Mouse (Mus musculus) liver, embryonic 13.5 days (tissue): ENCODE data around the gene Fstl5. TPM values are rescaled to one million over a fixed set of nuclear protein-coding genes. Genes with fewer than 3 reads are reported as not detected.
"Not testable (repeated sequence)": the region's sequence is repeated elsewhere in the genome, so short reads cannot be mapped to it uniquely, and the experiment has no call there.

ENCODE experiments used
- ATAC-seq: fragments of 200-750 bp; cut with Nextera tagmentation; 2 replicates; pipeline ENCODE4 v1.8.0; 2017; ENCODE audit warnings: low read depth, mild to moderate bottlenecking, moderate number of reproducible peaks, moderate library complexity
- DNase-seq: peaks from one replicate; pipeline ENCODE4 v3.0.0; 2022
- H3K27ac ChIP-seq: fragments of 300-500 bp; sonication (generic); 2 replicates; pipeline ENCODE4 v1.5.1; 2015; ENCODE audit warnings: moderate library complexity, mild to moderate bottlenecking, inconsistent platforms
- H3K27me3 ChIP-seq: fragments of 300-500 bp; sonication (generic); 2 replicates; pipeline ENCODE4 v1.6.1; 2015; ENCODE audit warnings: mild to moderate bottlenecking, inconsistent platforms
- H3K36me3 ChIP-seq: fragments of 300-500 bp; sonication (generic); 2 replicates; pipeline ENCODE4 v1.6.1; 2015; ENCODE audit warnings: mild to moderate bottlenecking, inconsistent platforms
- H3K4me1 ChIP-seq: fragments of 300-500 bp; sonication (generic); replicated peaks from 2 replicates; pipeline ENCODE4 v1.6.1; 2015; ENCODE audit warnings: inconsistent platforms
- H3K4me2 ChIP-seq: fragments of 300-500 bp; sonication (generic); 2 replicates; pipeline ENCODE4 v1.6.1; 2015; ENCODE audit warnings: inconsistent platforms, mild to moderate bottlenecking, moderate library complexity
- H3K4me3 ChIP-seq: fragments of 300-500 bp; sonication (generic); replicated peaks from 2 replicates; pipeline ENCODE4 v1.5.1; 2015; ENCODE audit warnings: mild to moderate bottlenecking, inconsistent platforms
- H3K9ac ChIP-seq: fragments of 300-500 bp; sonication (generic); 2 replicates; pipeline ENCODE4 v1.6.1; 2015; ENCODE audit warnings: mild to moderate bottlenecking, inconsistent platforms
- H3K9me3 ChIP-seq: fragments of 300-500 bp; sonication (generic); replicated peaks from 2 replicates; pipeline ENCODE4 v1.6.1; 2016; ENCODE audit warnings: inconsistent platforms
- WGBS: fragments of 180-500 bp; shearing (Covaris S2); methylation state at CpG from one replicate; pipeline ENCODE4 v1.1.7; 2015; ENCODE audit not compliant: insufficient replicate concordance; 5-methylcytosine and 5-hydroxymethylcytosine counted together
- polyA plus RNA-seq: library from polyadenylated mRNA; unstranded; fragments of >200 nt; fragmentation: Nextera tagmentation; extraction: Ambion mirVana; gene quantifications from 2 replicates; pipeline ENCODE4 v1.2.1, GENCODE M21; 2015

The Fstl5 gene
- polyA plus RNA-seq, 1 experiment from 2014 or later, result 0.02 TPM

DNA sequence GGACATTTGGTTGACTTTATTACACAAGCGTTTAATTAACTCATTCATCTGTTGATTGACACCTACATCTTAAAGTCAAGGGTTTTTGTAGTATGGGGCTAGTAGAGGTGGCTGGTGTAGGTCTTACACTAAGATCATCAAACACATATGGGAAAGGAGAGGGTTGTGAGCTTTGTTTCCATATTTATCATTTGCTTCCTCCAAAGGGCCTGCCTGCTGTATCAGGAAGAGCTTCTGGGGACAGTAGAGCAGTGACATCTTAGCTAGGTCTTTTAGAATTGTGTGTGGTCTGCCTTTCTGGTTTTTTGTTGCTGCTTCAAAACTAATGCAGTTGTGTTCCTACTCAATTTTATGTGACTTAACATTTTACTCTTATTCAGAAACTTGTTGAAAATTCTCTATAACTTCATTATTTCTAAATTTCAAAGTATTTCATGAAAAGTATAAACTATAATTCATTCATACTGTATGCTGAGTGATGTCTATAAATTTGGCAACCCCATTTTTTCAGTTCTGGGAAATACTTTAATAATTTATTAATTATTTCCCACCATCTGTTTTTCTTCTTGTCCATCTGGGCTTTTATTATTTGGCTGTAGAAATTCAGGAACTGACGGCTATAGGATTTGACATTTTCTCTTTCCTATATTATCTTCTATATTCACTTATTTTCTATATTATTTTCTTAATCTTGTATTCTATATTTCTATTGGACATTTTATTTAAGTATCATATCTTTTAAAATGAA, 227.1 kb downstream of the Fstl5 start:
- Histone ChIP-seq H3K27me3 (no peaks in the 10 kb centered on the region), H3K36me3 (no peaks in the 10 kb centered on the region), H3K4me2 (no peak overlapping the region), H3K9ac (no peak overlapping the region), H3K4me3 (no peak overlapping the region), H3K9me3 (no peaks in the 10 kb centered on the region), H3K27ac (no peak overlapping the region), H3K4me1 (no peaks in the 10 kb centered on the region)
- WGBS, result 69% methylated on average over 2 of the region's 2 CpGs
- DNase-seq (no peak), ATAC-seq (no peak)

DNA sequence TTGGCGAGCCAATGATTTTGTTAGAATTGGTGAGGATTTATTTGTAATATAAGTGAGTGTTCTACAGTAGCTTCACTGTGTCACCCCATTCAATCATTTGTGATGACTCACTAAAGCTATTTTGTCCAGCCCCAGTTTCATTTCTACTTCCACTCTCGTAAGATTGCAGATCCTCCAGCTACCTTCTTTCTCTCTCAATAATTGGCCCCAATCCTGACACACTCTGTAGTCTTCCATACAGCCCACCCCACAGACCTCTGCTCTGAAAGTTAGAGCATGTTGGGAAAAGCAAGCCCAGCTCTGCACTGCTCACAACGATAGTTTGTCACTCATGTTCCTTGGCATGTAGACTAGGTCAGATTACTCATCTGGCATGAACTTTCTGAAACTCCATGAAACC, 242.9 kb downstream of the Fstl5 start:
- Histone ChIP-seq H3K27ac (no peak overlapping the region), H3K9me3 (no peaks in the 10 kb centered on the region), H3K4me3 (no peak overlapping the region), H3K4me2 (no peak overlapping the region), H3K9ac (no peak overlapping the region), H3K27me3 (no peaks in the 10 kb centered on the region), H3K36me3 (no peaks in the 10 kb centered on the region), H3K4me1 (no peaks in the 10 kb centered on the region)
- 58% methylated on average over 3 of the region's 3 CpGs for WGBS
- ATAC-seq (no peak), DNase-seq (no peak)

DNA sequence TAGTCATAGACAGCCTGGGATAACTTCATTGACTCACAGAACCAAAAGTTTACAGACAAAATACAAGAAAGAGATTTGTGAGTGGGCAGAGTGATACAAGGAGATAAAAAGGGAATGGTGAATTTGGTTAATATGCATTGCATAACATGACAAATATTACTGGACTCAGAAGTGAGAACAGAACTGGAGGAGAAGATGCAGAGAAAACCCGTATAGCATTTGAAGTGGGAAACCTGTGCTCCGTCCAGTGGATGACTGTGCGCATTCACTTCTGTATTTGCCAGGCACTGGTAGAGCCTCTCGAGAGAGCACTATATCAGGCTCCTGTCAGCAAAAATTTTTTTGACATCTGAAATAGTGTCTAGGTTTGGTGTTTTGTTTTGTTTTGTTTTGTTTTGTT, 245.5 kb downstream of the Fstl5 start:
- 69% methylated on average over 4 of the region's 4 CpGs for WGBS
- no peak overlapping the region for H3K4me3 ChIP-seq
- ATAC-seq, result no peak
- H3K9ac ChIP-seq, result no peak overlapping the region
- DNase-seq, result no peak
- no peak overlapping the region for H3K4me2 ChIP-seq
- H3K27ac ChIP-seq, result no peak overlapping the region
- H3K27me3 ChIP-seq, result no peaks in the 10 kb centered on the region
- H3K4me1 ChIP-seq, result no peaks in the 10 kb centered on the region
- H3K9me3 ChIP-seq, result no peaks in the 10 kb centered on the region
- no peaks in the 10 kb centered on the region for H3K36me3 ChIP-seq

DNA sequence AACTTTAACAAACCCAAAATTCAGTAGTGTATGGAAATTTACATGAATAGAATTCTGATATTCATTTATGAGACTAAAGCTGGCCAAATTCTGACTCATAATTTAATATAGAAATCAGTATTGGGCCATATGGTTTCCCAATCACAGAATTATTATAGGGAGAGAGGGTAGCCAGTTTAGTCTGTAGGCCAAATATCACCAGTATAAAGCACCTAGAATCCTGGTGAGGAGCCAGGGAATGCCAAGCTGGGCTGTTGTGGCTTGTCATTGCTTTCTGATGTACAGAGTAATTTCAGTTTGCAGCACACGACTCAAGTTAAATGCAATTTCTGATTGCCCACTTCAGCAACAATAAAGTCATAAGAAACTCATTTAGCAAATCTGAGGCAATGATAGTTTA, 248.4 kb downstream of the Fstl5 start:
- no peak overlapping the region for H3K4me3 ChIP-seq
- no peak for ATAC-seq
- 55% methylated on average over 1 of the region's 1 CpGs for WGBS
- no peaks in the 10 kb centered on the region for H3K4me1 ChIP-seq
- no peak for DNase-seq
- no peaks in the 10 kb centered on the region for H3K36me3 ChIP-seq
- H3K27me3 ChIP-seq, result no peaks in the 10 kb centered on the region
- no peak overlapping the region for H3K9ac ChIP-seq
- H3K9me3 ChIP-seq, result no peaks in the 10 kb centered on the region
- H3K27ac ChIP-seq, result no peak overlapping the region
- no peak overlapping the region for H3K4me2 ChIP-seq

DNA sequence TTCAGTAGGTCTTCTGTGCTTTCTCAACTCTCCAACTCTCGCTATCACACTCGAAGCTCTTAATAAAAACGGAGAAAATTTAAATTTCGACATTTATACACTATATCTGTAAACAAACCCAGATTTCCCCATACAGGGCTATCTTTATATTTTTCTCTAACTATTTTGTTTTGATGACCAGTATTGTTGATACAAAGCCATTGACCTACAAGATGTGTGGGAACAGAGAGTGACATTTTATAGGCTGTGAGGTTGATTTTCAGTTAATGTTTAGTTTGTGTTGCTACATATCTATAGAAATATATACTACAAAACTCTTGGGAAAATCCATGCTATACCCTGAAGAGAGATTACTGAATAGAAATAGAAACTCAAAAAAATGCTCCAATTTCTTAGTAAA, 262.9 kb downstream of the Fstl5 start:
- H3K9me3 ChIP-seq, result no peaks in the 10 kb centered on the region
- no peak overlapping the region for H3K27ac ChIP-seq
- no peaks in the 10 kb centered on the region for H3K27me3 ChIP-seq
- no peak overlapping the region for H3K4me2 ChIP-seq
- 58% methylated on average over 4 of the region's 4 CpGs for WGBS
- H3K36me3 ChIP-seq, result no peaks in the 10 kb centered on the region
- DNase-seq (no peak), ATAC-seq (no peak)
- no peaks in the 10 kb centered on the region for H3K4me1 ChIP-seq
- no peak overlapping the region for H3K4me3 ChIP-seq
- no peak overlapping the region for H3K9ac ChIP-seq

DNA sequence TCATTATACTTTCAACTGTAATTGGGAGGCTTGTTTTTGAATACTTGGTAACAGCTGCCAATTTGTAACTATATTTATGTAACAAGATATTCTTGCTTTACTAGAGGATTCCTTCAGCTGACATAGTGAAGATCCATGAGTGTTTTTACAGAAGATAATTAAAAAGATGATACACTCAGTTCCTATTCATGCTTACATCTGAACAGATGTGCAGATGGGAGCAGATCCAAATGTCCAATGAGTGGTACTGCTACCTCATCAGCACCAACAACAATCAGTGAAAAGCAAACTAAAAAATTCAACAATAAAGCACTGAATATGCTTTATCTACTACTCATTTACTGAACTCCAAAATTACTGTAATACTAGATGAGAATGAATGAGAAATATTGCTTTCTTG, 292.9 kb downstream of the Fstl5 start:
- DNase-seq (no peak), ATAC-seq (no peak)
- H3K4me2 ChIP-seq, result no peak overlapping the region
- H3K9ac ChIP-seq, result no peak overlapping the region
- no peak overlapping the region for H3K27ac ChIP-seq
- H3K27me3 ChIP-seq, result no peaks in the 10 kb centered on the region
- no peaks in the 10 kb centered on the region for H3K9me3 ChIP-seq
- no peaks in the 10 kb centered on the region for H3K36me3 ChIP-seq
- no peak overlapping the region for H3K4me3 ChIP-seq
- no peaks in the 10 kb centered on the region for H3K4me1 ChIP-seq

DNA sequence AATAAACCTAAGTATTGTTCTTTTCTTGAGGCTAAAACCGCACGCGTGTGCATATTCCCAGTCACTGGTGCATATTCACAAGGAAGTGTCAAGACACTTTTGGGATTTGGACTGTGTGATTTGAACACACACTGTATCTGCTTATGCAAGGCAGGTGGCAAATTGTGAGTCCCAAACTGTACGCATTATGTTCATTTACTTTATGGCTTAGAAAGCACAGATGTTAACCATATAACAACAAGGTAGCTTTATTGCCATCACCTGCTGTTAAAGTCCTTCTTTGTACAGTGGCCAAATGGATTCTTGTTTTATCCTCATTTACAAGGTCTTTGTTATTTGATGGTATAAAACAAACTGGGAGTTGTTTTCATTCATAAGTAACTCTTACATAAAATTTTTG, 295.8 kb downstream of the Fstl5 start:
- 74% methylated on average over 4 of the region's 4 CpGs for WGBS
- Histone ChIP-seq H3K36me3 (no peaks in the 10 kb centered on the region), H3K27me3 (no peaks in the 10 kb centered on the region), H3K4me2 (no peak overlapping the region), H3K9me3 (no peaks in the 10 kb centered on the region), H3K9ac (no peak overlapping the region), H3K27ac (no peak overlapping the region), H3K4me3 (no peak overlapping the region), H3K4me1 (no peaks in the 10 kb centered on the region)
- ATAC-seq (no peak), DNase-seq (no peak)

DNA sequence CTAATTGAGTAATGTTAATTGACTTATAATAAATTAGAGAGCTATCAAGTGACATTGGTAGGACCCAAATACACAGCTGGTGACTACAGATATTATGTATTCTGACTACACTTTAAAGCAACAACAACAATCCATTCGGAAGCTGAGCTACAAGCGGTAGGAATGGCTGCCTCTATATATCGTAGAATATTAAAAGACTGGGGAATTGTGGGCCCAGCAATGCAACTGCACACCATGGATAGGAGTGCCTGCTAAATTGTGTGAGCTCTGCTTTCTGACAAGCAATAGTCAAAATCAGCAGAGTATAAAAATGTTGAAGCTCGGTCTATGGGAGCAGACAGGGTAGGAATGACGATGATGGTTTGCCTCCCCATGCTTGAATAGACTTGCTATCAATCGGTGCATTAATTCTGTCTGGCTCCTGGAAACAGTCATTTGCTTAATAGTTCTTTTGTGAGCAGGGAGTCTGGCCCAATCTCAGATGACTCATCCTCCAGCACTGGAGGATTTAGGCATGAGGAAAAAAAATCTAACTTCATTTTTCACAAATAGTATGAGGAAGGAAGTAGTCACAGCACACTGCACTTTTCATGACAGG, 354.8 kb downstream of the Fstl5 start:
- H3K4me2 ChIP-seq, result no peak overlapping the region
- ATAC-seq, result no peak
- WGBS, result 68% methylated on average over 6 of the region's 6 CpGs

DNA sequence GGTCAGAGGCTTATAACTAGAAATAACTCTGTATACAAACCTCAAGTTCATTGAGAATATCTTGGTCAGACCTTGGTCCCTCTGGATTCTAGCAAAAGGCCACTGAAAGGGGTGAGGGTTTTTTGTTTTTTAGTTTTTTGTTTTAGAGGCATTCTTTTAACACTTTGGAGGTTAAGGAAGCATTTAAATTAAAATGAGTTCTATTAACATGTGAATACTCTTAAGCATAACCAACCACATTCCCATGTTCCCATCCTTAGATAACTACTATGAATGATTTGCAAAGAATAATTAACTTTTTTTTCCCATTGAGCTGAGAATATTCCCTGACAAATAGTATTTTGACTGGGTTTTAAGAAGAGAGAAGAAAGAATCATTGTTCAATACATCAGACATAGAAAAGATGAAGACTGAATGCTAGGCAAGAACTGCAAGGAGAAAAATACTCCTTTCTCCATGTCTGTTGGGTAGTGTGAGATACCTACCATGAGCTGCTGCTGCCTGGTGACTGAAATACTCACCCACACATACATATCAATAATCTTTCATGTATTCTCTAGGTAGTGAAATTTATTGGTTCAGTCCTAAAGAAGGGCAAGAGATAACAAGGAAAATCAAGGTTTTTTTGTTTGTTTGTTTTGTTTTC, 393.3 kb downstream of the Fstl5 start:
- no peak overlapping the region for H3K4me2 ChIP-seq
- no peak overlapping the region for H3K4me3 ChIP-seq
- ATAC-seq (no peak), DNase-seq (no peak)
- no peak overlapping the region for H3K9ac ChIP-seq
- no peaks in the 10 kb centered on the region for H3K9me3 ChIP-seq
- H3K4me1 ChIP-seq, result no peaks in the 10 kb centered on the region
- H3K27ac ChIP-seq, result no peak overlapping the region
- no peaks in the 10 kb centered on the region for H3K36me3 ChIP-seq
- H3K27me3 ChIP-seq, result no peaks in the 10 kb centered on the region

More for the DNA sequence above, 354.8 kb downstream of the Fstl5 start:
- H3K4me1 ChIP-seq, result no peaks in the 10 kb centered on the region
- H3K9me3 ChIP-seq, result no peaks in the 10 kb centered on the region
- no peaks in the 10 kb centered on the region for H3K27me3 ChIP-seq
- H3K4me3 ChIP-seq, result no peak overlapping the region
- DNase-seq, result no peak
- H3K36me3 ChIP-seq, result no peaks in the 10 kb centered on the region
- H3K9ac ChIP-seq, result no peak overlapping the region
- no peak overlapping the region for H3K27ac ChIP-seq

DNA sequence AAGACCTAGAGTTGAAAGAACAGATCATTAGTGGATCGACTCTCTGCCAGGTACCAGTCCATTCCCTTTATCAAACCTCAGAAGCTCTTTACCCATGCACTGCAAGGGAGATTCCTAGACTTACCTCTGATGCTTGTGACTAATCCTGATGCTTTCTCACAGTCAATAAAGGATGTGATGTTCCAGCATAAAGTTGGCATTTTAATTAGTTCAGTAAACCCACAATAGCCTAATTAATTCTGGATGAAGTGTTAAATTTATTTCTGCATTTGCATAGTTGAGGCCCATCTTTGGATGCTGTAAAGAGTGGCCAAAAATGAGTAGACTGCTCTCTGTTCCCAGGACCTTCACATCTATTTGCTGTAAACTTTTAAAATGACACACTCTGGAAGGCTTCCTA, 394.1 kb downstream of the Fstl5 start:
- H3K27ac ChIP-seq, result no peak overlapping the region
- no peak overlapping the region for H3K4me2 ChIP-seq
- H3K4me3 ChIP-seq, result no peak overlapping the region
- 36% methylated on average over 1 of the region's 1 CpGs for WGBS
- no peak for DNase-seq
- ATAC-seq, result no peak
- H3K36me3 ChIP-seq, result no peaks in the 10 kb centered on the region
- H3K4me1 ChIP-seq, result no peaks in the 10 kb centered on the region
- no peaks in the 10 kb centered on the region for H3K9me3 ChIP-seq
- H3K9ac ChIP-seq, result no peak overlapping the region
- H3K27me3 ChIP-seq, result no peaks in the 10 kb centered on the region

DNA sequence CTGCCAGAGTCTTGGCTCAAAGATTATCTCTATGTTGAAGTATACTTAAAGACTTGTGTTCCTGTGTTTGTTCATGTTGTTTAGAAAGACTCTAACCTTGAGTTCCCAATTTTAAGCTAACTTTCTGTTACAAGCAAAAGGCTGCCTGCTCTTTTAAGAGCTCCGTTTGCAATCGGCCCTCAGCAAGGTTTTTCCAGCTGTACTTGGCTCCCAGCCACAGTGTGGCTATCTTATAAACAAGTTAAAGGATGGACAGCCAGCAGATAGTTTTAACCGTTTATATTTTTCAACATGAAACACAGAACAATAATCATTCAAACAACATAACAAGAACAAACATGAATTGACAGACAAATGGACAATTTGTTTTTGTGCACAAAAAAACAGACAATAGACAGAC, 433.8 kb downstream of the Fstl5 start:
- H3K27me3 ChIP-seq, H3K4me2 ChIP-seq, H3K4me3 ChIP-seq, DNase-seq, H3K27ac ChIP-seq, H3K9ac ChIP-seq, H3K4me1 ChIP-seq, H3K36me3 ChIP-seq, H3K9me3 ChIP-seq, ATAC-seq: not testable (repeated sequence)
- 57% methylated on average over 3 of the region's 3 CpGs for WGBS

DNA sequence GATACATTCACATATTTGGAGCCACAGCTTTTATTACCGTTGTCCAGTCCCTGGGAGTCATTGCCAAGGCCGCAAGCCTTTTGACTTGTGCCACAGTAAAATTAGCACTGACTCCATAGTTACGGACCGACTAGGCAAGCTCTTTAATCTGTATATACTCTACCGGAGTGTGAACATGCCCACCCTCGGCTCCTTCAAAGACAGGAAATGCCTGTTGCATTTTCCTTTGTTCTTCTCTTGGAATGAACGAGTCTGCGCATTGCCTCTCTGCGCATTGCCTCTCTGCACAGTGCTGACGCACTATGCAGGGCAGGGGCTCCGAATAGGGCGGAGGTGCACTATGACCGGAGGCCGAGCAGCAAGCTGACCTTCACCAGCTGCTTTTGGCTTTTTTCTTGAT, 434.7 kb downstream of the Fstl5 start:
- Histone ChIP-seq H3K9ac (no peak overlapping the region), H3K9me3 (no peaks in the 10 kb centered on the region), H3K27me3 (no peaks in the 10 kb centered on the region), H3K4me3 (no peak overlapping the region), H3K4me1 (no peaks in the 10 kb centered on the region), H3K36me3 (no peaks in the 10 kb centered on the region), H3K27ac (no peak overlapping the region), H3K4me2 (no peak overlapping the region)
- 83% methylated on average over 14 of the region's 14 CpGs for WGBS
- ATAC-seq (no peak), DNase-seq (no peak)
